Mouse (Mus musculus): ENCODE measurements around the gene Epx. TPM values are rescaled to one million over a fixed set of nuclear protein-coding genes. Genes with fewer than 3 reads are reported as not detected.
"Not testable (repeated sequence)": the region's sequence is repeated elsewhere in the genome, so short reads cannot be mapped to it uniquely, and the experiment has no call there.

Gene Epx
- polyA plus RNA-seq, 1 experiment: 8.2 TPM

DNA sequence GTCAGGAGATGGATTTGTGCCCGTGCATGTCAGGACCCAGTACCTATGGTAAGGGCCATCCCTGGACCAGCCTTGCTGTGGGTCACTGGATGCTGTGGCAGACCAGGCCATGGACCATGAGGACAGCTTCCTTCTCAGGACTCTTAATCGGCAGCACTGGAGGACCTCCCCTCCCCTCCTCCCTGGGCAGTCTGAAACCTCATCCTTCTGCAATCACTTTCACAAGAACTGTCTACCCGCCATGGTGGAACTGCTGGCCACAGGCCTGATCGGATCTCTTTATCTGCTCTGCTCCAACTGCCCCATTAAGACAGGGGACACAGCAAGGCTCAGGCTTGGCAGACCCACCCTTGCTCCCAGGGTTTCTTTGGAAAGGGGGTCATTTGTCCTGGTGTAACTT is 6.4 kb upstream of the Epx start:
- peaks cover 2% of the 10 kb centered on the region; the same call in 1 of the 2 replicates for H3K4me1 ChIP-seq (ENCODE audit: control insufficient read depth, insufficient read depth, low read length)
- no peak overlapping the region for H3K27ac ChIP-seq (ENCODE audit: control insufficient read depth, insufficient read depth, low read depth, low read length, poor library complexity)
- 37% methylated on average over 4 of the region's 4 CpGs for WGBS
- no peak overlapping the region for H3K4me3 ChIP-seq (replicated peaks; ENCODE audit: control insufficient read depth, low read depth, low read length)
- TF ChIP-seq POLR2A (IDR thresholded peaks at IDR 0.05; ENCODE audit: borderline replicate concordance, control insufficient read depth, low read depth, low read length): no peak
- TF ChIP-seq CTCF (IDR thresholded peaks at IDR 0.05; ENCODE audit: control insufficient read depth, insufficient read depth, low read length): no peak

DNA sequence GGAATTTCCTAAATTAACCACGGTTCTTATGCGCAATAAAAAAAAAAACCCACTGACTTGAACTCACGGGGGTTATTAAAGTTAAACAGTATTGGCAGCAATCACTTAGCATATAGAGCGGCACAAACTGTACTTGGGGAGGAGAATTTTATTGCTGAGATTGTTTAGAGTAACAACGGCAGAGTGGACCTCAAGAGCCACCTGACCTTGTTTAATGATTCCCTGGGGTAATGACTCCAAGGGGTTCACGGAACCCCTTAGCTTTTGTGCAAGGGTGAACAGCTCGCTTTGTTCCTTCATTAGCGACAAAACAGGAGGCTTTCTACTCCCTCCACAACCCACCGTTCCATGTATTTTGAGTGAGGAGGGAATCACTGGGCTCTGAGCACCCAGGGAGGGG is 4.5 kb upstream of the Epx start:
- TF ChIP-seq CTCF (IDR thresholded peaks at IDR 0.05; ENCODE audit: control insufficient read depth, insufficient read depth, low read length) (no peak), POLR2A (IDR thresholded peaks at IDR 0.05; ENCODE audit: borderline replicate concordance, control insufficient read depth, low read depth, low read length) (no peak)
- Histone ChIP-seq H3K4me1 (ENCODE audit: control insufficient read depth, insufficient read depth, low read length) (peaks cover 2% of the 10 kb centered on the region; the same call in 1 of the 2 replicates), H3K4me3 (replicated peaks; ENCODE audit: control insufficient read depth, low read depth, low read length) (no peak overlapping the region), H3K27ac (ENCODE audit: control insufficient read depth, insufficient read depth, low read depth, low read length, poor library complexity) (no peak overlapping the region)
- 62% methylated on average over 9 of the region's 9 CpGs for WGBS

DNA sequence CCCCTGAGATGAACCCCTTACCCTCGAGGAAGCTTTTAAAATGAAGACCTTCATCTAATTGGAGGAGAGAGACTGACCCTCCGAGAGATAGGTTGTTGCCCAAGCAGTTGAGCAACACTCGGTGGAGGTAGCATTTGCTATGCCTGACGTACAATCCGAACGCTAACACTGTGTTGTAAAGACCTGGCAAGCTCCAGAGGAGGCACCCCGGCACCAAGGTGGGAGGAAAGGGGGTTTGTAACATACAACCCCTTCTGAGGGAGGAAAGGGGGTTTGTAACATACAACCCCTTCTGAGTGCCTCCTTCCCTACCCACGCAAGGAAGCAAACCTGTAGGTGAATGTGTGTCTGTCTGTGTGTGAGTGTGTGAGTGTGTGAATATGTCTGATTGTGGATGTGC is 3.6 kb downstream of the Epx start:
- H3K27ac ChIP-seq (ENCODE audit: control insufficient read depth, insufficient read depth, low read depth, low read length, poor library complexity): no peak overlapping the region
- TF ChIP-seq CTCF (IDR thresholded peaks at IDR 0.05; ENCODE audit: control insufficient read depth, insufficient read depth, low read length): no peak
- TF ChIP-seq POLR2A (IDR thresholded peaks at IDR 0.05; ENCODE audit: borderline replicate concordance, control insufficient read depth, low read depth, low read length): no peak
- 50% methylated on average over 8 of the region's 8 CpGs for WGBS

DNA sequence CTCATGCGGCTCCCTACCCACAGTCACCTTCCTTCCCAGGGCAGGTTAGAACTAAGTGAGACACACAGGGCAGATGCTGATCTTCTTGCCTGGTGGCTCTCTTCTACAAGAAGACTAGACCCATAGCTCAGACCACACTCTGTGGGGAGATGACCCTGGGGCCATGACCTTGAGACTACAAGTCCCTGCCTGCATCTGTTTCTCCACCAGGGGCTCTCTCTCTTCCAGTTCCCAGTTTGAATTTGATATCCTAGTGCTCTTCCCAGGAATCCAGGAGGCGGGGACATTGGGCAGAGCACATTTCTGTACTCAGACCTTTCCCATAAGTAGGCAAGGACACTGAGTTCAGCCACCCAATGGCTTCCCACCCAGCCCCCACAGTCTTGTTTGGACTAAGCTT is 5.2 kb downstream of the Epx start:
- TF ChIP-seq CTCF (IDR thresholded peaks at IDR 0.05; ENCODE audit: control insufficient read depth, insufficient read depth, low read length) (no peak), POLR2A (IDR thresholded peaks at IDR 0.05; ENCODE audit: borderline replicate concordance, control insufficient read depth, low read depth, low read length) (no peak)

More for the DNA sequence above, 3.6 kb downstream of the Epx start:
- Histone ChIP-seq H3K4me3 (replicated peaks; ENCODE audit: control insufficient read depth, low read depth, low read length) (no peak overlapping the region), H3K4me1 (ENCODE audit: control insufficient read depth, insufficient read depth, low read length) (no peaks in the 10 kb centered on the region)

DNA sequence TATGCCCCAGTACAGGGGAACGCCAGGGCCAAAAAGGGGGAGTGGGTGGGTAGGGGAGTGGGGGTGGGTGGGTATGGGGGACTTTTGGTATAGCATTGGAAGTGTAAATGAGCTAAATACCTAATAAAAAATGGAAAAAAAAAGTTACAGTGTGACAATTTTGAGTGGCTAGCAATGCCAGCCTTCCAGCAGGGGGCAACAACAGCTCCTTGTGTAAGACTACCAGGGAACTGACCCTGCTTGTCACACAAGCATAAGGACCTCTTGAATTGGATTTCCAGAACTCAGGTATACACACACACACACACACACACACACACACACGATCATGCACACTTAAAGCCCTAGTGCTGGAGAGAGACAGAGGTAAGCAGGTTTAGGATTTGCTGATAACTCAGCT is 8.4 kb downstream of the Epx start:
- H3K4me1 ChIP-seq (ENCODE audit: control insufficient read depth, insufficient read depth, low read length); H3K4me3 ChIP-seq (replicated peaks; ENCODE audit: control insufficient read depth, low read depth, low read length); H3K27ac ChIP-seq (ENCODE audit: control insufficient read depth, insufficient read depth, low read depth, low read length, poor library complexity): not testable (repeated sequence)
- 59% methylated on average over 1 of the region's 2 CpGs for WGBS

More for the DNA sequence above, 5.2 kb downstream of the Epx start:
- 76% methylated on average over 2 of the region's 2 CpGs for WGBS
- Histone ChIP-seq H3K4me1 (ENCODE audit: control insufficient read depth, insufficient read depth, low read length) (no peaks in the 10 kb centered on the region), H3K27ac (ENCODE audit: control insufficient read depth, insufficient read depth, low read depth, low read length, poor library complexity) (no peak overlapping the region), H3K4me3 (replicated peaks; ENCODE audit: control insufficient read depth, low read depth, low read length) (no peak overlapping the region)

DNA sequence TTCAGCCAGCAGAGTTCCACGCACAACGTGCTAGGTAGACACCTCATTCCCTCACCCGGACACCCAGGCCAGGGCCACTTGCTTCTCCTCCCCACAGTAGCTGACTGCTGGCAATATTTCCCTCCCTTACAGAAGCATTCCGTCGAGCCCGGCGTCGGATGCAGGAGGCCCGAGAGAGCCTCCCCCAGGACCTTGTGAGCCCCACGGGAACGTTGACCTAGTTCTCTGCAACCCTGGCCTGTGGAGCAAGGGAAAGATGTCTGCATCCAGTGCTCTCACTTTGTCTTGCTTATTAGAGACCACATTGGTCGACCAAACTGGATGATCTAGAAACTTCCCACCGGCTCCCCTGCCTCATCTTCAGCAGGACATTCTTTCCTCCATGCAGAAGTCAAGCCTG is 12.5 kb downstream of the Epx start:
- Histone ChIP-seq H3K4me3 (replicated peaks; ENCODE audit: control insufficient read depth, low read depth, low read length) (no peak overlapping the region), H3K27ac (ENCODE audit: control insufficient read depth, insufficient read depth, low read depth, low read length, poor library complexity) (no peak overlapping the region), H3K4me1 (ENCODE audit: control insufficient read depth, insufficient read depth, low read length) (no peaks in the 10 kb centered on the region)
- 85% methylated on average over 13 of the region's 13 CpGs for WGBS
- TF ChIP-seq CTCF (IDR thresholded peaks at IDR 0.05; ENCODE audit: control insufficient read depth, insufficient read depth, low read length) (no peak), POLR2A (IDR thresholded peaks at IDR 0.05; ENCODE audit: borderline replicate concordance, control insufficient read depth, low read depth, low read length) (no peak)

DNA sequence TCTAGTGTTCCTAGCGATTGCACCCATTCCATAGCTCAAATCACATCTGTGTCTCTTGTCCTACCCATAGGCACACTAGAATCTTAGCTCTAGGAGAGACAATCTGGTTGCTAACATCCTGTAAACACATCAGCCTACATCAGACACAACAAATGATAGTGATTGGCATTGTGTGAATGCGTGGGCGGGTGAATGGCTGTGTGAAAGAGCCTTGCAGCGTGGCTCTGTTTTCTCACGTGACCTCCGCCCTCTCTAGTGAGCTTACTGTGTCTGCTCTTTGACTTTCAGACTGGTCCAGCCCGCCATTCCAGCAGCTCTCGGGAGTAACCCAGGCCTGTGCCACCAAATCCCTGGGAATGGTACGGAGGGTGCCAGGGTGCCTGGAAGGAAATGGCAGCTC is 14.9 kb downstream of the Epx start:
- no peaks in the 10 kb centered on the region for H3K4me1 ChIP-seq (ENCODE audit: control insufficient read depth, insufficient read depth, low read length)
- no peak overlapping the region for H3K4me3 ChIP-seq (replicated peaks; ENCODE audit: control insufficient read depth, low read depth, low read length)
- WGBS: 87% methylated on average over 9 of the region's 9 CpGs
- no peak overlapping the region for H3K27ac ChIP-seq (ENCODE audit: control insufficient read depth, insufficient read depth, low read depth, low read length, poor library complexity)
- TF ChIP-seq POLR2A (IDR thresholded peaks at IDR 0.05; ENCODE audit: borderline replicate concordance, control insufficient read depth, low read depth, low read length) (no peak), CTCF (IDR thresholded peaks at IDR 0.05; ENCODE audit: control insufficient read depth, insufficient read depth, low read length) (no peak)

DNA sequence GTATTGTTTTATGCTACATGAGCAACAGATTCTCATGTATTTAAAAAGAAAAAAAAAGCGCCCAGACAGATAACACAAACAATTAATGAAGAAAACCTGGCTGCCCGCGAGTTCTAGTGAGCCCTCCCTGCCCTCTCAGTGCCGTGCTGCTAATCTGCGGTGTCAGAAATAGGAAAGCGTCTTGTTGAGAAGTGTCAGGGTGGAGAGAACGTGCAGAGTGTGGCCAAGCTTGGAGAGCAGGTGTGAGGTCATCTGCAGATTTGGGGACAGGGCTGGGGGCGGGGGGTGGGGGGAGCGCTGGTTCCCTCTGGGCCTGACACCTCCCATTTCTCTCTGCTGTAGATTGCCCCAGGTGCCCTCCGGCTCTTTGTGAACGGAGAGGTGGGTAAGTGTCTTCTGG is 16.1 kb downstream of the Epx start:
- whole genome bisulfite sequencing: 87% methylated on average over 11 of the region's 11 CpGs
- H3K4me3 ChIP-seq (replicated peaks; ENCODE audit: control insufficient read depth, low read depth, low read length): no peak overlapping the region
- H3K4me1 ChIP-seq (ENCODE audit: control insufficient read depth, insufficient read depth, low read length): no peaks in the 10 kb centered on the region
- no peak for TF ChIP-seq POLR2A (IDR thresholded peaks at IDR 0.05; ENCODE audit: borderline replicate concordance, control insufficient read depth, low read depth, low read length)
- TF ChIP-seq CTCF (IDR thresholded peaks at IDR 0.05; ENCODE audit: control insufficient read depth, insufficient read depth, low read length): no peak
- no peak overlapping the region for H3K27ac ChIP-seq (ENCODE audit: control insufficient read depth, insufficient read depth, low read depth, low read length, poor library complexity)

DNA sequence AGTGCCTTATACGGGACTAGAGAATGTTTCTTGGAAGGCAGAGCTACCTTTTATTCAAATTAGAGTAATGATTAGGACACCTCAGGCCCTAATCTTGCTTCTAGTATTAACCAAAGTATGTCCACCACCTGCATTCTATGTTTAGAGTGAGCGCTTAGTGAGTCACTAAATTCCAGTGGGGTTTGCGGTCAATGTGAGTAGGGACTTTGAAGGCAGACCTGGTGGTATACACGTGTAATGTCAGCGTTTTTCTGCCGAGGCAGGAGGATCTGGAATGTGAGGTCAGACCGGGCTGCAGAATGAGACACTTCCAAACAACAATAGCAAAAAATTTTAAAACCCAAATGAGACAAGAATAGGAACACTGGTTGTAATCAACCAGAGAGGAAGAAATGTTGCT is 20.8 kb downstream of the Epx start:
- WGBS: 78% methylated on average over 7 of the region's 7 CpGs
- Histone ChIP-seq H3K27ac (ENCODE audit: control insufficient read depth, insufficient read depth, low read depth, low read length, poor library complexity) (no peak overlapping the region), H3K4me1 (ENCODE audit: control insufficient read depth, insufficient read depth, low read length) (peaks cover 1% of the 10 kb centered on the region), H3K4me3 (replicated peaks; ENCODE audit: control insufficient read depth, low read depth, low read length) (no peak overlapping the region)
- TF ChIP-seq CTCF (IDR thresholded peaks at IDR 0.05; ENCODE audit: control insufficient read depth, insufficient read depth, low read length) (no peak), POLR2A (IDR thresholded peaks at IDR 0.05; ENCODE audit: borderline replicate concordance, control insufficient read depth, low read depth, low read length) (no peak)

Data from bone marrow, adult 2 months (tissue).